Mouse (Mus musculus): ENCODE results near the gene Mrps5.

Mrps5 gene

GRCm38 (mm10) chr2:127619311-127619710 is 32.3 kb downstream of the Mrps5 start:
- DNase-seq (ENCODE audit: low spot score) = no peak

DNA sequence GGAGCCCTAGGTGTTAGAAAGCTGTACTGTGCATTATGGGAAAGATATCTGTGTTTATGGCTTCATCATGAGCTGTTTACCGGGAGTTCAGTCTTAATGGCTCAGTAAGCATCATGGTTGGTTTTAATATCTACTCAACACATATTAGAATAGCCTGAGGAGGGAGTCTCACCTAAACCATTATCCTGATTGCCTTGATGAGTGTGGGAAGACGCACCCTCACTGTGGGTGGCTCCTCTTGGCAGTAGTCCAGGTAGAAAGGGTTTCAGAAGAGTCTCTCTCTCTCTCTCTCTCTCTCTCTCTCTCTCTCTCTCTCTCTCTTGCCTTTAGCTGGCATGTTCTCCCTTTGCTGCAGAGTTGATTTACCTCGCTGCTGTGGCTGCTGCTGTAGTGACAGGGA is 35.0 kb downstream of the Mrps5 start:
- no peak for DNase-seq (ENCODE audit: low spot score)

GRCm38 (mm10) chr2:127624786-127625185 is 37.8 kb downstream of the Mrps5 start:
- no peak for DNase-seq (ENCODE audit: low spot score)

DNA sequence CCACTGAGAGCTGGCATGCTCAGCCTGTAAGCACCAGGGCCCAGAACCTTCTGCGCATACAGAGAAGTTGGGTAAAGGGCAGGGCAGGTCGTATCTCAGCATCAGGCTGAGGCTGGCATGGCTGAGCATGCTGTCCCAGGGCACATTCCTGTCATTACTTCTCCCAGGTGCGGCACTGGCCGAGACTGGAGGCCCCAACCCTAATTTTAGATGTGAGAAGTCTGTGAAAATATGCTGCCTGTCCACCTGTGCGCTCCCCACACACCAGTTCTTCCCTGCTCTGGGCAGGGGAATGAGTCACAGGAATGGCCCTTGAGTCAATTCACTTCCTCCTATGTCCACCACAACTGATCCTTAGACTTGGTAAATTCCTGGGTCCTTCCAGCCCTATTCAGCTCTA is 38.6 kb downstream of the Mrps5 start:
- DNase-seq (ENCODE audit: low spot score) = no peak

DNA sequence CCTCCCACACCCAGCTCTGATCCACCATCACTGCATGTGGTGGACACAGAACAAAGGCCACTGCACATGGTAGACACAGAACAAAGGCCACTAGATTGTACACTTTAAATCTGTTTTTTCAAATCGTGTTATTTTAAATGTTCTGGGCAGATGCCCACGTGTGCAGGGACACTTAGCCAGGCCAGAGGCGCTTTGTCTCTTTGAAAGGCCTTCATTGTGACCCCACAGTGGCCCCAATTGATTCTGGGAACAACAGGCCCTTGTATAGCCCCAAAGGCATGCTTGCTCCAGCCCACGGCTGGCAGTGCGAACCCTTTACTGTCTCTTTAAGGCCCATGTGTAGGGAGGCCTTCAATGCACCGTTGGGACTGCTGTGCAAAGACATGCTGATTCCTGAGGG is 40.3 kb downstream of the Mrps5 start:
- no peak for DNase-seq (ENCODE audit: low spot score)

GRCm38 (mm10) chr2:127627990-127628570 is 41.1 kb downstream of the Mrps5 start:
- no peak for DNase-seq (ENCODE audit: low spot score)

DNA sequence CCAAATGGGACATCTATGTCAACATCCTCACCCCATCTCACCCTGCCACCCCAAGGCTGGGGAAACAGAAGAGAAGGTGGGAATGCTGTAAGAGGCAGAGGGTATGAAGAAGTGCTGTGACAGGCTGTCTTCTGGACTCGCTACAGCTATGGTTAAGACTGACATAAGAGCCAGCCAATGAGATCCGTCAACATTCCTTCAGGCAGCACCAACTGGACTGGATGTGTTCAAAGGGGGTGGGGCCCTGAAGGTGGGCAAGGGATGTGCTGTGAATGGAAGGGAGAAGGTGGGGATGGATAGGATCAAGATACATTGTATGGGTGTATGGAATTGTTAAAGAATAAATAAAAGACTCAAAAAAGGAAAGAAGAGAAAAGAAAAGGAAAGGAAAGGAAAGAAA is 45.6 kb downstream of the Mrps5 start:
- no peak for DNase-seq (ENCODE audit: low spot score)

GRCm38 (mm10) chr2:127635581-127635980 is 48.6 kb downstream of the Mrps5 start:
- DNase-seq (ENCODE audit: low spot score) = no peak

DNA sequence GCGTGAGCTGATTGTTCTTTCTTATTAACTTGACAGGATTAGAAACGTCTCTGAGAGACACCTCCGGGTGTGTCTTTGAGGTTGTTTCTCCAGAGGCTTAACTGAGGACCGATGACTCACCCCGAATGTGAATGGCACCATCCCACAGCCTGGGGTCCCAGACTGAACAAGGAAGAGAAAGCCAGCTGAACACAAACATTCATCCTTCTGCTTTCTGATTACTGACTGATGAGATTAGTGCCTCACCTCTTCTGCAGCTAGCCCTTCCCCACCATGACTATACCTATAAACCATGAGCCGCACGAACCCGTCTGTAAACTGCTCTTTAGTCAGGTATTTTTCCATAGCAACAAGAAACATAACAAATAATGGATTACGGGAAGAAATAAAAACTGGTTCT is 52.0 kb downstream of the Mrps5 start:
- no peak for DNase-seq (ENCODE audit: low spot score)

DNA sequence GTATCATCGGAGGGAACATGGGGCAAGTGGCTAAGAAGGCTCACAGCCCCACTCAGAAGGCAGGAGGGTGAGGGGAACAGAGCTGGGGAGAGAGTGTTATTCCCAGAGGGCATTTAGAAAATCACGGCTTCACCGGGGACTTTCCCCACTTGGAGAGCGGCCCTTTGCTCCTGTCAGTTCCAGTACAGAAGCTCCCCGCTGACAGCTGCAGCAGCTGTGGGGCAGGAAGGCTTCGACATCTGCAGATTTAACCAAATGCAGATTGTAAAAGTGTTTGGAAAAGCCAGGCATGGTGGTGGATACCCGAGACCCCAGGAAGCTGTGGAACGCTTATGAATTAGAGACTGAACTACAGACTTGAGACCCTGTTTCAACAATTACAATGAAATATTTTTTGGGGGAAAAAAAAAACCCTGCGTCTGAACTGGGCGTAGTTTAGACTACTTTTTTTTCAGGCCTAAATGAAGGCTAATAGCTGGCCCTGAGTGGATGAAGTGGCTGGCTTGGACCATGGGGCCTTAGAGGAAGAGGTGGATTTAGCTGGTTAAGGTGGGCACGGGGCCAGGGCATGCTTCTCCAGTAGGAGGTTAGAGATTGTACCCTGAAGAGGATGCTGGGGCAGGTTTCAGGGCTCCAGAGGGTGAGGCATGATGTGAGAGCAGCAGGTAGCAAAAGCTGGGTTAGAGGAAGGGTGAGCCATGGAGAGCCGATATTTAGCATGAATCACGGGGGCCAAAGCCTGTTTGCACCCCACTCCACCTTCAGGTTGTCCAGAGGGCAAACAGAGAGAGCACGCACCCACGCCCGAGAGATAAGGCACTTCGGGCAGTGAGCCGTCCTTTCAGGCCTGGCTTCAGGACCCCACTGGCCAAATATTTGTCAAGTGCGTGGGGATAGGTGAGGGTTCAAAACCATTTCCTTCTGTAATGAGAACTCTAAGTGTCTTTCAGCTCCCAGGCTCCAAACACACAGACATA is 57.0 kb downstream of the Mrps5 start:
- DNase-seq (ENCODE audit: low spot score) = no peak

DNA sequence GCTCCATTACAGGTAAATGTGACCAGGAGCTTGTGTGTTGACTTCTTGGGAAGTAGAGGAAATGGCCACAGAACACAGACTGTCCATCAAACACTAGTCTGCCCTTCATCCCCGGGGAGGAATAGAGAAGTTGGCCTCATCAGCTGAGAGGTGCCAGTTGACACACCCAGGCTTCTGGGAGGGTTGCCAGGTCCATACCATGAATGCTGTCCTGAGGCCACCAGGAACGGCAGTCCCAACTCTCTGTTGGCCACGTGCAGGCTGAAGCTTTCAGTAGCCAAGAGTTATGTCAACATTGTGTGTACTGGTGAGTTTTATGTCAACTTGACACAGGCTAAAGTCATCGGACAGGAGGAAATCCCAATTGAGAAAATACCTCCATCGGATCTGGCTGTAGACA is 59.9 kb downstream of the Mrps5 start:
- DNase-seq (ENCODE audit: low spot score) = no peak

GRCm38 (mm10) chr2:127648145-127648544 is 61.1 kb downstream of the Mrps5 start:
- no peak for DNase-seq (ENCODE audit: low spot score)

DNA sequence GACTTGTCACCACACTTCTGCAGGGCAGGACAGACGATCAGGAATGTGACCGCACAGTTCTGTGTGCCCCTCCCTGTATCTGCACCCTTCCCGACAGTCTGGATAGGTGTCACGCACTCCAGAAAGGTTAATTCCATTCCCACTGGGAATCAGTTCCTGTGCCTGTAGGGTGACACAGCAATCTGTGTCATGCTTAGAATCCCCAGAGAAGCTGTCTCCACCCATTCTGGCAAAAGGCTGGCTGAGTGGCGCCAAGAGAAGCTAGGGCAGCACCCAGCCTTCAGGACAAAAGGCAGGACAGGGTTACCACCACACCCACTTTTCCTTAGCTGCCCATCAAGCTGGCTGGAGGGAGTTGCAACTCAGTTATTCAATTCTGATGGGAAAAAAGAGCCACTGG is 62.9 kb downstream of the Mrps5 start:
- no peak for DNase-seq (ENCODE audit: low spot score)

- no peak for DNase-seq (ENCODE audit: low spot score)
Observed at GRCm38 (mm10) chr2:127651601-127652000, 64.6 kb downstream of the Mrps5 start.

DNA sequence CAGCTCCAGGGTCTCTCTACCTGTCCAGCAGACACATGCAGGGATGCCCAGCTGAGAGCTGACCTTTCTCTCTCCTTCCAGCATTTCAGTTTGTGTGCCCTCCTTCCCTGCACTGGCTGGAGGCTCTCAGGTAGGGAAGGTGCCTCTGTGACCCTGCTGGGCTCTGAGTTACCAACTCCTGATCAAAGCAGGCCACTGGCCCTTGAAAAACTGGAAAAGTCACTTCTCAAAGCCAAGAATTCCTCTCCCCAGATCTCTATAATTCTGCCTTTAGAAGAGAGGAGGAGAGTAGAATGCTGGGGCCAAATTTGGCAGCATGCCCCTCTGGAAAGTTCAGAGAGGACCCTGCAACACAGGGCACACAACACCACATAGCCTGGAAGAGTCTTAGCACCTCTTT is 65.3 kb downstream of the Mrps5 start:
- DNase-seq (ENCODE audit: low spot score) = no peak

GRCm38 (mm10) chr2:127652805-127653204 is 65.8 kb downstream of the Mrps5 start:
- no peak for DNase-seq (ENCODE audit: low spot score)

DNA sequence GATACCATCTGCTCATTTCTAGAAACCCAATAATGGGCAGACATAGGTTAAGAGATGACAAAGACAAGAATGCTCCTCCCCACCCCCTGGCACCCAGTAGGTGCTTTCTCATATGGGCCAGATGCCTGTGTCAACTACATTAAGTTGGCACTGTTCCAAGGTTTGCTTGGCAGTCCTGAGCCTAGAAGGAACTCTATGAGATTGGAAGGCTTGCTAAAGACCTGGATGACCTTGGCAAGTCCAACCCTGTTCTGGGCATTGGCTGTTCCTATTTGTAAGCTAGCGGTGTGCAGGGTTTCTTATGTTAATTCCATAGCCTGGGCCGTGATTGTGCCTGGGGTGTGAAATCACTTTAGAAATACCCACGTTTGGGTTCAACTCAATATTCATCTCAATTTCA is 67.8 kb downstream of the Mrps5 start:
- no peak for DNase-seq (ENCODE audit: low spot score)

GRCm38 (mm10) chr2:127655419-127655818 is 68.4 kb downstream of the Mrps5 start:
- no peak for DNase-seq (ENCODE audit: low spot score)

DNA sequence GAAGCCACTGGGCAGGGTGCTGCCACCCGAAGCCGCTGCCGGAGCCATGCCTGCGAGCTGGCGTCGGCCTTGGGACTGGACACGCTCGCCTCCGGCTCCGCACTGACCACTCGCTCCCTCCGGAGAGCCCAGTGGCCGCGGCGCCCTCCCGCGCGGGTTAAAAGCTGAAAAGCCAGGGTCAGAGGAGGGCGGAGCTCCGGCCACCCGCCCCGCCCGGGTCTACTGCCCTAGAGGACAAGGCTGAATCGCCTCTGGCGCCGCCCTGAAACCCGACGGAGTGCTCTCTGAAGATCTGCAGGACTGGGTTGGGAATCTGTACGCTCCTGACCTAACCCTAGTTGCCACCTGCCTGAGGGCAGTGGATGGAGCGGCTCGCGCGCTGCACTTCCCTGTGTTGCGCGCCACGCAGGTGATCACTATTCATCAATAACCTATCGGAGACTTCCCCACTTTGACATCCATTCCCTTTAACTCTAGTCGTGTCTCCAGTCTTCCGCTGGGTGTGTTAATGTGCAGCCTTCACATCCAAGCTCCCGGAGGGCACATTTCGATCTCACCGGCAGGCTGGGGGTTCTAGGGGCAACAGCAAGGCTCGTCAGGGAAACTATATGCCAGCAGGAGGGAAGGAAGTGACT is 69.2 kb downstream of the Mrps5 start, which contains the start of gene Mal:
TSS of gene Mal (minus strand) at position 610 of the 635 bp plus-strand sequence.
- peak; percentile 6 for DNase-seq (ENCODE audit: low spot score)
